Comparison of ENCODE assay signal across 28 mouse cellular contexts in genomic region chr12:105413909-105414308, GRCm38 (mm10). TPM values are rescaled to one million over a fixed set of nuclear protein-coding genes. Genes with fewer than 3 reads are reported as not detected.
DNase-seq lines count a peak whose midpoint lies in the region; ATAC-seq and TF ChIP-seq lines count a peak whose summit lies in the region.
"Had no signal": no experiment of that assay in that cellular context is flagged by ENCODE, and none has a peak within 500 bp of the region (broad histone marks: within the 10 kb centered on the region; RNA-seq: fewer than 3 reads in every experiment).

No protein-coding gene starts in this region.

- H3K4me1 ChIP-seq in neural tube, embryonic 13.5 days (replicated peaks): peaks cover 4% of the 10 kb centered on the region; the same call in 1 of the 2 replicates
- peaks cover 9% of the 10 kb centered on the region; the same call in 1 of the 2 replicates for H3K4me1 ChIP-seq in neural tube, embryonic 15.5 days
- H3K4me1 ChIP-seq: embryonic facial prominence, embryonic 12.5 days; embryonic facial prominence, embryonic 15.5 days; heart, embryonic 13.5 days; hindbrain, embryonic 12.5 days had no signal

- no peak for TF ChIP-seq CTCF in layer of hippocampus, adult 2 months (conservative IDR thresholded peaks at IDR 0.05)

- no peaks in the 10 kb centered on the region for H3K9me3 ChIP-seq in neural tube, embryonic 13.5 days
- H3K9me3 ChIP-seq in neural tube, embryonic 15.5 days (replicated peaks): no peaks in the 10 kb centered on the region
- H3K9me3 ChIP-seq: embryonic facial prominence, embryonic 12.5 days; embryonic facial prominence, embryonic 15.5 days; heart, embryonic 13.5 days; hindbrain, embryonic 12.5 days had no signal

- 77% methylated on average over 8 of the region's 8 CpGs for WGBS in neural tube, embryonic 13.5 days
- WGBS in neural tube, embryonic 15.5 days: 58% methylated on average over 8 of the region's 8 CpGs

- H3K27me3 ChIP-seq in neural tube, embryonic 13.5 days: no peaks in the 10 kb centered on the region
- H3K27me3 ChIP-seq in neural tube, embryonic 15.5 days (replicated peaks): no peaks in the 10 kb centered on the region
- H3K27me3 ChIP-seq: CH12.LX; embryonic facial prominence, embryonic 12.5 days; embryonic facial prominence, embryonic 15.5 days; hindbrain, embryonic 12.5 days; Patski had no signal

- ATAC-seq in neural tube, embryonic 13.5 days (ENCODE audit: low read depth): no peak
- ATAC-seq in neural tube, embryonic 15.5 days (ENCODE audit: low FRiP score): no peak
- ATAC-seq: forebrain, embryonic 14.5 days; forebrain, postnatal 0 days; intestine, postnatal 0 days; Patski had no signal

- H3K9ac ChIP-seq in neural tube, embryonic 13.5 days: 0 out of 2 replicates have a peak overlapping the region, but pooled peaks have one; percentile 8
- no peak overlapping the region for H3K9ac ChIP-seq in neural tube, embryonic 15.5 days (replicated peaks)
- H3K9ac ChIP-seq: embryonic facial prominence, embryonic 12.5 days; embryonic facial prominence, embryonic 15.5 days; forebrain, postnatal 0 days; heart, embryonic 13.5 days; hindbrain, embryonic 12.5 days had no signal

- no peaks in the 10 kb centered on the region for H3K36me3 ChIP-seq in neural tube, embryonic 13.5 days
- no peaks in the 10 kb centered on the region for H3K36me3 ChIP-seq in neural tube, embryonic 15.5 days
- H3K36me3 ChIP-seq: embryonic facial prominence, embryonic 12.5 days; embryonic facial prominence, embryonic 15.5 days; G1E; heart, embryonic 13.5 days; hindbrain, embryonic 12.5 days had no signal

- no peak overlapping the region for H3K4me3 ChIP-seq in layer of hippocampus, adult 2 months
- no peak overlapping the region for H3K4me3 ChIP-seq in neural tube, embryonic 13.5 days
- no peak overlapping the region for H3K4me3 ChIP-seq in neural tube, embryonic 15.5 days (replicated peaks)
- H3K4me3 ChIP-seq: embryonic facial prominence, embryonic 12.5 days; embryonic facial prominence, embryonic 15.5 days; gastrocnemius, adult 2 months; heart, adult 2 months; heart, embryonic 13.5 days; hindbrain, embryonic 12.5 days had no signal

- peak overlapping the region; percentile 51 for H3K27ac ChIP-seq in layer of hippocampus, adult 2 months
- no peak overlapping the region for H3K27ac ChIP-seq in neural tube, embryonic 13.5 days (replicated peaks)
- no peak overlapping the region for H3K27ac ChIP-seq in neural tube, embryonic 15.5 days (replicated peaks)
- H3K27ac ChIP-seq: embryonic facial prominence, embryonic 12.5 days; embryonic facial prominence, embryonic 15.5 days; gastrocnemius, adult 2 months; heart, adult 2 months; heart, embryonic 13.5 days; hindbrain, embryonic 12.5 days had no signal

- DNase-seq in heart, adult 8-10 months (ENCODE audit: low spot score): peak; percentile 4
- DNase-seq in heart, adult 9 months (ENCODE audit: low spot score in 2 of 2): no peak
- no peak for DNase-seq in layer of hippocampus, adult 2 months (ENCODE audit: low spot score in 2 of 2)
- no peak for DNase-seq in layer of hippocampus, postnatal 25 days (ENCODE audit: extremely low spot score in 1 of 2, low spot score in 1 of 2)
- DNase-seq: adrenal gland, postnatal 10 days; adrenal gland, postnatal 36 days; B cell, adult 2 months; cerebellum, adult 11 months; cerebellum, adult 9-11 months; cerebellum, postnatal 25 days; forebrain, postnatal 0 days; gastrocnemius, adult 2 months; gastrocnemius, postnatal 25 days; heart, adult 2 months; heart, postnatal 14 days; heart, postnatal 4 days had no signal

- no peak overlapping the region for H3K4me2 ChIP-seq in neural tube, embryonic 13.5 days
- H3K4me2 ChIP-seq in neural tube, embryonic 15.5 days: no peak overlapping the region
- H3K4me2 ChIP-seq: embryonic facial prominence, embryonic 12.5 days; embryonic facial prominence, embryonic 15.5 days; heart, embryonic 13.5 days; hindbrain, embryonic 12.5 days had no signal

RNA-seq across cellular contexts. Expression of gene D430019H16Rik, which starts 39.7 kb away (rescaled TPM):
- total RNA-seq in heart, adult 8-10 months (2022): under 1 TPM; 0.11 to 0.41 (median 0.13) TPM
- total RNA-seq in layer of hippocampus, adult 2 months (2021): 100 to 1,000 TPM; 115 to 116 TPM
- total RNA-seq in layer of hippocampus, postnatal 25 days (2021): 100 to 1,000 TPM; 122 to 131 TPM
- 10.5 and 11.8 TPM in 2 replicates for polyA plus RNA-seq in neural tube, embryonic 13.5 days (2015; fragmentation: Nextera tagmentation; extraction: Ambion mirVana)
- 9.2 and 11.3 TPM in 2 replicates for polyA plus RNA-seq in neural tube, embryonic 15.5 days (2015; fragmentation: Nextera tagmentation; extraction: Ambion mirVana)
- total RNA-seq: common myeloid progenitor, adult 5-6 weeks had no signal
- polyA plus RNA-seq: G1E had no signal

Comparison
In these comparisons a context has a peak if more than half of its experiments do, and no peak if none do; other contexts are left out.
1. RNA of gene D430019H16Rik, which starts 39.7 kb away (total RNA-seq): 122 to 131 TPM in layer of hippocampus, postnatal 25 days and 115 to 116 TPM in layer of hippocampus, adult 2 months; 0.11 to 0.41 TPM in heart, adult 8-10 months; every median in the first group is over 10 times any median in the second.